In genomic region chr11:70524782-70525181, GRCm38 (mm10) we compare ENCODE assay signal across 9 mouse cellular contexts. TPM values are rescaled to one million over a fixed set of nuclear protein-coding genes. Genes with fewer than 3 reads are reported as not detected.
A peak's percentile ranks its signal among the peaks of the same experiment; 100 is the strongest.
DNase-seq lines count a peak whose midpoint lies in the region; ATAC-seq and TF ChIP-seq lines count a peak whose summit lies in the region.
"Had no signal": no experiment of that assay in that cellular context is flagged by ENCODE, and none has a peak within 500 bp of the region (broad histone marks: within the 10 kb centered on the region; RNA-seq: fewer than 3 reads in every experiment).

No protein-coding gene starts in this region.

- TF ChIP-seq CTCF in lung, adult 2 months (IDR thresholded peaks at IDR 0.05; ENCODE audit: insufficient read depth, low read length), result no peak

- TF ChIP-seq POLR2A in lung, adult 2 months (IDR thresholded peaks at IDR 0.05; ENCODE audit: borderline replicate concordance, extremely low read depth, low read depth, low read length), result no peak

- DNase-seq in lung, adult 2 months, result no peak
- no peak for DNase-seq in lung, adult 18-20 months
- no peak for DNase-seq in left cerebral cortex, postnatal 36 days (ENCODE audit: low spot score in 2 of 2)
- DNase-seq in embryo, embryonic 11 days, result no peak

- peaks cover 32% of the 10 kb centered on the region for H3K36me3 ChIP-seq in limb, embryonic 12.5 days
- H3K36me3 ChIP-seq in neural tube, embryonic 14.5 days (ENCODE audit: control insufficient read depth, insufficient read depth, low read length), result peaks cover 19% of the 10 kb centered on the region

- no peak overlapping the region for H3K9ac ChIP-seq in limb, embryonic 12.5 days (replicated peaks)
- no peak overlapping the region for H3K9ac ChIP-seq in neural tube, embryonic 14.5 days (replicated peaks; ENCODE audit: low read depth, low read length)

- no peak overlapping the region for H3K27ac ChIP-seq in limb, embryonic 12.5 days
- H3K27ac ChIP-seq in neural tube, embryonic 14.5 days (ENCODE audit: low read depth, low read length), result no peak overlapping the region

- peak; percentile 33 for ATAC-seq in erythroblast, adult 5-6 weeks (replicated peaks; ENCODE audit: low FRiP score, poor library complexity, severe bottlenecking)
- ATAC-seq in limb, embryonic 12.5 days (ENCODE audit: insufficient number of reproducible peaks, insufficient read depth, low FRiP score, low TSS enrichment, low read depth), result peak; percentile 41
- ATAC-seq in neural tube, embryonic 14.5 days (ENCODE audit: low read depth), result no peak; the same call in 1 of the 2 replicates
- ATAC-seq in frontal cortex, adult (ENCODE audit: low TSS enrichment), result no peak

- H3K4me3 ChIP-seq in lung, adult 2 months (replicated peaks; ENCODE audit: extremely low read depth, low read depth, low read length), result peak overlapping the region; percentile 50
- H3K4me3 ChIP-seq in limb, embryonic 12.5 days (replicated peaks), result peak overlapping the region; percentile 71
- peak overlapping the region; percentile 58; the same call in 1 of the 2 replicates for H3K4me3 ChIP-seq in neural tube, embryonic 14.5 days (ENCODE audit: low read depth, low read length)

- no peaks in the 10 kb centered on the region for H3K9me3 ChIP-seq in limb, embryonic 12.5 days
- H3K9me3 ChIP-seq in neural tube, embryonic 14.5 days (ENCODE audit: control insufficient read depth, low read length), result no peaks in the 10 kb centered on the region

- peaks cover 2% of the 10 kb centered on the region; the same call in 1 of the 2 replicates for H3K4me1 ChIP-seq in lung, adult 2 months (ENCODE audit: control insufficient read depth, insufficient read depth, low read length)
- H3K4me1 ChIP-seq in limb, embryonic 12.5 days (replicated peaks), result peaks cover 15% of the 10 kb centered on the region
- H3K4me1 ChIP-seq in neural tube, embryonic 14.5 days (ENCODE audit: control insufficient read depth, insufficient read depth, low read length), result peaks cover 8% of the 10 kb centered on the region

- 4% methylated on average over 8 of the region's 8 CpGs for WGBS in lung, adult 2 months
- 7% methylated on average over 8 of the region's 8 CpGs for WGBS in limb, embryonic 12.5 days
- 5% methylated on average over 8 of the region's 8 CpGs for WGBS in neural tube, embryonic 14.5 days

- peak overlapping the region; percentile 51 for H3K4me2 ChIP-seq in limb, embryonic 12.5 days
- H3K4me2 ChIP-seq in neural tube, embryonic 14.5 days (ENCODE audit: low read depth, low read length), result peak overlapping the region; percentile 75

- H3K27me3 ChIP-seq in limb, embryonic 12.5 days, result peaks cover 9% of the 10 kb centered on the region
- H3K27me3 ChIP-seq in neural tube, embryonic 14.5 days (ENCODE audit: control insufficient read depth, insufficient read depth, low read length), result no peaks in the 10 kb centered on the region

- intact Hi-C loops in left cerebral cortex, postnatal 36 days (cut with DNase I), result no loop called here

RNA-seq across cellular contexts. Expression of gene Psmb6, which starts 0.4 kb away (rescaled TPM):
- 202 and 264 TPM in 2 replicates for polyA plus RNA-seq in lung, adult 2 months (2012; rRNA removed)
- 33.4 and 43.5 TPM in 2 replicates for total RNA-seq in erythroblast, adult 5-6 weeks (2015; ENCODE audit: low replicate concordance)
- total RNA-seq in erythroblast, adult 5-6 weeks (2017; ENCODE audit: low replicate concordance), result 55.5 and 62.5 TPM in 2 replicates
- polyA plus RNA-seq in limb, embryonic 12.5 days (2016; fragmentation: Nextera tagmentation; extraction: Ambion mirVana), result 857 and 867 TPM in 2 replicates
- polyA plus RNA-seq in neural tube, embryonic 14.5 days (2014; fragmentation: Nextera tagmentation; extraction: Ambion mirVana), result 743 and 801 TPM in 2 replicates
- total RNA-seq in left cerebral cortex, postnatal 36 days (2021), result 100 to 1,000 TPM; 164 to 187 TPM

RNA-seq across cellular contexts. Expression of gene Gltpd2, which starts 5.8 kb away (rescaled TPM):
- 0.12 and 0.34 TPM in 2 replicates for polyA plus RNA-seq in lung, adult 2 months (2012; rRNA removed)
- not detected in 2 replicates for total RNA-seq in erythroblast, adult 5-6 weeks (2015; ENCODE audit: low replicate concordance)
- total RNA-seq in erythroblast, adult 5-6 weeks (2017; ENCODE audit: low replicate concordance), result not detected in 2 replicates
- polyA plus RNA-seq in limb, embryonic 12.5 days (2016; fragmentation: Nextera tagmentation; extraction: Ambion mirVana), result 0.37 and 0.68 TPM in 2 replicates
- 0.27 TPM in 1 of 2 replicates, not detected in the other for polyA plus RNA-seq in neural tube, embryonic 14.5 days (2014; fragmentation: Nextera tagmentation; extraction: Ambion mirVana)
- not detected for total RNA-seq in left cerebral cortex, postnatal 36 days (2021)

RNA-seq across cellular contexts. Expression of gene Gm40193, which starts 8.0 kb away (rescaled TPM):
- not detected in 2 replicates for polyA plus RNA-seq in lung, adult 2 months (2012; rRNA removed)
- total RNA-seq in erythroblast, adult 5-6 weeks (2015; ENCODE audit: low replicate concordance), result not detected in 2 replicates
- total RNA-seq in erythroblast, adult 5-6 weeks (2017; ENCODE audit: low replicate concordance), result not detected in 2 replicates
- polyA plus RNA-seq in limb, embryonic 12.5 days (2016; fragmentation: Nextera tagmentation; extraction: Ambion mirVana), result not detected in 2 replicates
- not detected in 2 replicates for polyA plus RNA-seq in neural tube, embryonic 14.5 days (2014; fragmentation: Nextera tagmentation; extraction: Ambion mirVana)
- not detected for total RNA-seq in left cerebral cortex, postnatal 36 days (2021)
- polyA plus RNA-seq: large intestine, adult 2 months had no signal

RNA-seq across cellular contexts. Expression of gene Vmo1, which starts 10.4 kb away (rescaled TPM):
- 0.20 and 0.26 TPM in 2 replicates for polyA plus RNA-seq in lung, adult 2 months (2012; rRNA removed)
- total RNA-seq in erythroblast, adult 5-6 weeks (2015; ENCODE audit: low replicate concordance), result not detected in 2 replicates
- total RNA-seq in erythroblast, adult 5-6 weeks (2017; ENCODE audit: low replicate concordance), result not detected in 2 replicates
- 0.66 TPM in 1 of 2 replicates, not detected in the other for polyA plus RNA-seq in limb, embryonic 12.5 days (2016; fragmentation: Nextera tagmentation; extraction: Ambion mirVana)
- not detected in 2 replicates for polyA plus RNA-seq in neural tube, embryonic 14.5 days (2014; fragmentation: Nextera tagmentation; extraction: Ambion mirVana)
- not detected for total RNA-seq in left cerebral cortex, postnatal 36 days (2021)
- polyA plus RNA-seq: large intestine, adult 2 months had no signal

RNA-seq across cellular contexts. Expression of gene Pld2, which starts 15.1 kb away (rescaled TPM):
- polyA plus RNA-seq in lung, adult 2 months (2012; rRNA removed), result 32.4 and 47.2 TPM in 2 replicates
- 0.42 TPM in 1 of 2 replicates, not detected in the other for total RNA-seq in erythroblast, adult 5-6 weeks (2015; ENCODE audit: low replicate concordance)
- total RNA-seq in erythroblast, adult 5-6 weeks (2017; ENCODE audit: low replicate concordance), result not detected in 2 replicates
- polyA plus RNA-seq in limb, embryonic 12.5 days (2016; fragmentation: Nextera tagmentation; extraction: Ambion mirVana), result 4.4 and 4.5 TPM in 2 replicates
- polyA plus RNA-seq in neural tube, embryonic 14.5 days (2014; fragmentation: Nextera tagmentation; extraction: Ambion mirVana), result 13.7 and 16.6 TPM in 2 replicates
- 10 to 100 TPM; 14.5 to 20.7 TPM for total RNA-seq in left cerebral cortex, postnatal 36 days (2021)

Comparison
In these comparisons a context has a peak if more than half of its experiments do, and no peak if none do; other contexts are left out.
1. ATAC-seq: peak in erythroblast, adult 5-6 weeks (single experiment) and limb, embryonic 12.5 days (single experiment); none in neural tube, embryonic 14.5 days (single experiment) and frontal cortex, adult (single experiment).
2. Peak in every context shown above with its lines, with median percentiles within 50 percentile points of each other: H3K4me3 ChIP-seq.